Mouse (Mus musculus) ES-Bruce4 (cell line): ENCODE measurements around the gene Heg1. TPM values are rescaled to one million over a fixed set of nuclear protein-coding genes. Genes with fewer than 3 reads are reported as not detected.

ENCODE experiments used
- H3K27ac ChIP-seq: 2 replicates; pipeline ENCODE4 v1.5.1; 2012; ENCODE audit warnings: low read length, inconsistent platforms; ENCODE audit not compliant: insufficient read depth
- H3K27me3 ChIP-seq: 2 replicates; pipeline ENCODE4 v1.6.1; 2012; ENCODE audit warnings: mild to moderate bottlenecking, low read length, inconsistent platforms; ENCODE audit not compliant: control insufficient read depth, poor library complexity, insufficient read depth, severe bottlenecking
- H3K36me3 ChIP-seq: 2 replicates; pipeline ENCODE4 v1.6.1; 2012; ENCODE audit warnings: inconsistent platforms, mild to moderate bottlenecking, low read length, moderate library complexity; ENCODE audit not compliant: control insufficient read depth, poor library complexity, insufficient read depth, severe bottlenecking
- H3K4me1 ChIP-seq: one replicate; pipeline ENCODE4 v1.8.1; 2011; ENCODE audit warnings: low read length; ENCODE audit not compliant: control insufficient read depth, insufficient read depth
- H3K4me3 ChIP-seq: 2 replicates; pipeline ENCODE4 v1.5.1; 2011; ENCODE audit warnings: low read depth, mild to moderate bottlenecking, low read length
- H3K9ac ChIP-seq: 2 replicates; pipeline ENCODE4 v1.6.1; 2012; ENCODE audit warnings: low read depth, mild to moderate bottlenecking, inconsistent platforms; ENCODE audit not compliant: poor library complexity, severe bottlenecking
- H3K9me3 ChIP-seq: replicated peaks from 2 replicates; pipeline ENCODE4 v1.6.1; 2012; ENCODE audit warnings: mild to moderate bottlenecking, low read length, inconsistent platforms; ENCODE audit not compliant: control insufficient read depth, poor library complexity, insufficient read depth, severe bottlenecking
- CTCF ChIP-seq: IDR thresholded peaks from one replicate; pipeline ENCODE4 v1.8.1; 2011; ENCODE audit warnings: low read depth, low read length
- EP300 ChIP-seq: IDR thresholded peaks from 2 replicates; pipeline ENCODE4 v1.6.1; 2011; ENCODE audit warnings: low read depth, low read length; ENCODE audit not compliant: insufficient read depth
- POLR2A ChIP-seq: IDR thresholded peaks from one replicate; pipeline ENCODE4 v1.8.1; 2011; ENCODE audit warnings: low read length; ENCODE audit not compliant: insufficient read depth
- polyA plus RNA-seq: library from polyadenylated mRNA; stranded (reverse); fragments of >200 nt; gene quantifications from 2 replicates; pipeline ENCODE4 v1.2.4, GENCODE M21; 2011; ENCODE audit warnings: low read depth; ENCODE audit not compliant: missing spikeins, insufficient read depth, insufficient read length

The Heg1 gene
- polyA plus RNA-seq, 1 experiment = 21.7 TPM

DNA sequence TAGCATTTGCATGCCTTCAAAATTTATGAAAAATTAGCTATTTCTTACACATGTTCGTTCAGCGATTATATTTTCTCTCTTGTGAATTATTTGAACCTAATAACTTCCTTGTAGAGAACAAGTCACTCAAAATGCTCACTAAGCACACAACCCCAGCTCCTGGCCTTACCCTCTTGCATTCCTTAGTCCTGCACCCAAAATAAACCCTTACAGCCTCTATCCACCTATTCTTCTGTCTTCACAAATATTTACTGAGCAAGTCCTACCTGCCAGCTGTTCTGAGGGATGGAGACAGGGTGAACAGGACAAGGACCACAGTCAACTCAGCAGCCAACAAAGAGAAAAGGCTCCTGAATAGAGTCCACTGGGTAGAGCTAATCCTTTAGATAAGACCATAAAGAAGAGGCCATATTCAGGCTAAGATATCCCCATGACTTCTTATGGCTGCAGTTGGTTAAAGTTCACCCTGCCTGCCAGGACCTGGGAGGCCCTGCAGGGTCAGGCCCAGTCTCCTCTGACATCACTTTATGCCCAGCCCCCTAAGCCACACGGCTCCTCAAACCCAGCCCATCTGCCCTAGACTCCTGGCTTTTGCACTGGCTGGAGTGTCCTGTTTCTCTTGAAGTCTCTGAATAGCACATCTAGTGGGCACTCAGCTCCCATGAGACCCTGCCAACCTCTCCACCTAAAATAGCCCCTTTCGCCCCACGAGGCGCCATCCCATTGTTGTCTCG lies 102.7 kb downstream of the Heg1 start:
- Histone ChIP-seq H3K9ac (no peak overlapping the region), H3K9me3 (peaks cover 6% of the 10 kb centered on the region), H3K27me3 (no peaks in the 10 kb centered on the region), H3K4me1 (no peaks in the 10 kb centered on the region), H3K36me3 (no peaks in the 10 kb centered on the region), H3K27ac (no peak overlapping the region), H3K4me3 (no peak overlapping the region)
- TF ChIP-seq POLR2A = no peak
- no peak for TF ChIP-seq CTCF
- TF ChIP-seq EP300 = no peak

DNA sequence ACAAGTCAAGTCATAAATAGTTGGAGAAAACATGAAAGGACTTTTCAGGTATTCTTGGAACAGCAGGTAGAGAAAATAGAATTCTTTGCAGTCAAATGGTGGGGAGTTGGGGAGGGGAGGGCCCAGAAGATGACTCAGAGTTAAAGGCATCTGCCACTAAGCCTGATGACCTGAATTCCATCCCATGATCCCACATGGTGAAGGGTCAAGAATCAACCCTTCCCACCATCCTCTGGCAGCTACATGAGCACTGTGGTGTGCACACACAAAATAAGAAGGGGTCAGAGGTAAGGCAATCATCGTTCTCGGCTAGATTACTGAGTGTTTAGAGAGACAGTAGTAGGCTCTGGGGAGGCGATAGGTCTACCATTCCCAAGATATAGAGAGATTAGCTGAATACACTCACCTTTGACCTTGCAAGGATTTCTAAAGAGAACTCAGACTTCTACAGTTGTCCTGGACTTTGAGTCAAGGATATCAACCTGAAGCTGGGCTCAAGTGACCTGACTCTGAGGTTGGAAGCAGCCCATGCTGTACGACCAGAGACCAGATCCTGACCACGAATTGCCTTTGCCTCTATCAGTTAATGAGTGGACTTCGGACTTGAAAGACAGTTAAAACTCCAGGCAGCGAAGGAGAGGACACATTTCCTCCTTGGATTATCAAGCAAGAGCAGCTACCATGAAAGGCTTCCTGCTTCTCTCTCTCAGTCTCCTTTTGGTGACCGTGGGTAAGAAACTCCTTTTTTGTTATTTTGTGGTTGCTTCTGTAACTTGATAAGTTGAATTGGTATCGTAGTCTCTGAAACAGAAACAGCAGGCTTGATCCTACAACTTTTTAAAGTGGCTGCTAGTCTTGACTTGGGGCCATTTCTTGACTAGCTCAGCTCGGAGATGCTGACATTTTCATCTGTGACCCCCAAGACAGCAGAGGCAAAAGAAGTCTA lies 109.9 kb downstream of the Heg1 start, which contains the start of gene Muc13:
Gene Muc13, plus strand, starts transcription at position 192 of the 946 bp plus-strand sequence.
- Histone ChIP-seq H3K36me3 (no peaks in the 10 kb centered on the region), H3K27ac (no peak within 1 kb of the TSS), H3K9ac (no peak within 1 kb of the TSS), H3K27me3 (no peaks in the 10 kb centered on the region), H3K4me3 (no peak within 1 kb of the TSS), H3K9me3 (peaks cover 6% of the 10 kb centered on the region), H3K4me1 (peaks cover 4% of the 10 kb centered on the region)
- TF ChIP-seq POLR2A (no peak), EP300 (no peak), CTCF (no peak)

DNA sequence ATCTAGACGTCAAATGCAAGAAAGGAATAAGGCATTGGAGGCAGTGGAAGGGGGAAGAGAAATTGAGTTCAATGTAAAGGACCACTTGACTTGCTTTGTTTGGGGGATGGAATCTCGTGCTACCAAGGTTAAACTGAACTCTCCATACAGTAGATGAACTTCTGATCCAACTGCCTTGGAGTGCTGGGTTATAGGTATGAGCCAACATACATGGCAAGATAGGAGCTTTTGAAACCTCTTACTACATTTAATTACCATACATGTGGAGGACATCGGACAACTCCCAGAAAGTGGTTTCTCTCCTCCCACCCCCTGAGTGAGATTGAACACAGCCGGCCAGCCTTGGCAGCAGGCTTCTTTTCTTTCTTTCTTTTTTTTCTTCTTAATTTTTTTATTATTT lies 110.9 kb downstream of the Heg1 start:
- Histone ChIP-seq H3K9me3 (peaks cover 1% of the 10 kb centered on the region; the same call in 1 of the 2 replicates), H3K27me3 (no peaks in the 10 kb centered on the region), H3K36me3 (no peaks in the 10 kb centered on the region), H3K9ac (no peak overlapping the region), H3K4me3 (no peak overlapping the region), H3K27ac (no peak overlapping the region), H3K4me1 (peaks cover 4% of the 10 kb centered on the region)
- TF ChIP-seq POLR2A (no peak), EP300 (no peak), CTCF (no peak)

DNA sequence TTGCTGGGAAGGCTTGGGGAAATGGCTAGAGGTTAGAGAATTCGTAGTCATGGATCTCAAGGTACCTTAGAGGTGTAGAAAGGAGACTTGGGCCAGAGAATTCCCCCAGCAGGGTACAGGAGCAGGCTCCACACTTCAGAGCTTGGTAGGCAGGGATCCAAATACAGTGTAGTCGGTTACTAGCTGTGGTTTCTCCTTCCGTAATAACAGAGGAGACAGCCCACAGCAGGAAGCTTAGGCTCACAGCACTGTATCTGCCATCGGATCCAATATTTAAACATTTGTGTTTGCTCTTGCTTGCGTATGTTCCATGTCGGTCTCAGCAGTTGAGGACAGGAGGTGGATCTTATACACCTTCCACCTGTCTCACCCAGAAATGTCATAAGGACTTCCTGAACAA lies 111.7 kb downstream of the Heg1 start:
- H3K36me3 ChIP-seq = no peaks in the 10 kb centered on the region
- H3K9ac ChIP-seq = no peak overlapping the region
- no peak for TF ChIP-seq POLR2A
- no peak for TF ChIP-seq EP300
- no peak for TF ChIP-seq CTCF
- H3K27ac ChIP-seq = no peak overlapping the region
- H3K4me1 ChIP-seq = peaks cover 4% of the 10 kb centered on the region
- no peak overlapping the region for H3K4me3 ChIP-seq
- H3K27me3 ChIP-seq = no peaks in the 10 kb centered on the region
- no peaks in the 10 kb centered on the region for H3K9me3 ChIP-seq

DNA sequence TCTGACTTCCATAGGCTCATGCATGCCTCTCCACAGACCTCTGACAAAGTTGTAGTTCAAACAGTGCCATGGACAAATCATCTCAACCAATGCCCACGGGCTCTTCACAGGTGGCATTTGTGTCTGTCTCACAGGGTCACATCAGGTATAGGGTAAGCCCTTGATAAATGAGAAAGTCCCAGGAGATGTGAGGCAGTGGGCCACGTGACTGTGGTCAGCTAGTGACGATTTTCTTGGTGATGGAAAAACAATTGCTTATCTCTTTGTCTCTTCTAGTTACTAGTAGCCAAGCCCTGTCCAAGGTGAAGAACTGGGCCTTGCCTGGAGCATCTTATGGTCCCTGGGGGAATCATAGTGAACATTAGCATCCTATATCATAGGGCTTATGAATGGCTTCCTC lies 112.6 kb downstream of the Heg1 start:
- Histone ChIP-seq H3K9ac (no peak overlapping the region), H3K36me3 (no peaks in the 10 kb centered on the region), H3K27ac (no peak overlapping the region), H3K4me1 (peaks cover 4% of the 10 kb centered on the region), H3K4me3 (no peak overlapping the region), H3K9me3 (no peaks in the 10 kb centered on the region), H3K27me3 (no peaks in the 10 kb centered on the region)
- TF ChIP-seq CTCF (no peak), EP300 (no peak), POLR2A (no peak)
